Mouse (Mus musculus) MEL (cell line): ENCODE results near the gene Atf3. TPM values are rescaled to one million over a fixed set of nuclear protein-coding genes. Genes with fewer than 3 reads are reported as not detected.

Experiments used
- DNase-seq: peaks from one replicate; pipeline ENCODE4 v3.0.0; 2011; ENCODE audit warnings: low read depth, low spot score
- H3K27ac ChIP-seq: 2 replicates; pipeline ENCODE4 v1.5.1; 2012; ENCODE audit warnings: low read depth, mild to moderate bottlenecking, control low read depth, low read length, moderate library complexity; ENCODE audit not compliant: control insufficient read depth
- H3K27me3 ChIP-seq, 2 experiments: fragments of 150-350 bp in 1 of 2; sonication (generic) in 1 of 2; 2 replicates each; pipeline ENCODE4 v1.6.1; 2012; ENCODE audit warnings: low read length in 2 of 2, mild to moderate bottlenecking in 2 of 2, improper control_type of control experiment in 1 of 2, moderate library complexity in 1 of 2; ENCODE audit not compliant: insufficient read depth in 2 of 2, control insufficient read depth in 1 of 2
- H3K36me3 ChIP-seq, 2 experiments: 2 replicates each; pipeline ENCODE4 v1.6.1; 2012 to 2014; ENCODE audit warnings: low read length in 2 of 2, improper control_type of control experiment in 1 of 2, inconsistent platforms in 1 of 2, mild to moderate bottlenecking in 1 of 2; ENCODE audit not compliant: insufficient read depth in 2 of 2, control insufficient read depth in 1 of 2
- H3K4me1 ChIP-seq, 2 experiments: fragments of 150-350 bp in 1 of 2; sonication (generic) in 1 of 2; 2 replicates each; pipeline ENCODE4 v1.6.1; 2012; ENCODE audit warnings: low read length in 2 of 2, improper control_type of control experiment in 1 of 2, mild to moderate bottlenecking in 1 of 2; ENCODE audit not compliant: insufficient read depth in 2 of 2, control insufficient read depth in 1 of 2
- H3K4me3 ChIP-seq, 2 experiments: fragments of 150-350 bp in 1 of 2; sonication (generic) in 1 of 2; 2 replicates each; pipeline ENCODE4 v1.5.1; 2012; ENCODE audit warnings: low read depth in 2 of 2, low read length in 2 of 2, mild to moderate bottlenecking in 2 of 2, moderate library complexity in 2 of 2, control low read depth in 1 of 2, improper control_type of control experiment in 1 of 2; ENCODE audit not compliant: control insufficient read depth in 1 of 2, insufficient read depth in 1 of 2
- H3K79me2 ChIP-seq: 2 replicates; pipeline ENCODE4 v1.6.1; 2012; ENCODE audit warnings: mild to moderate bottlenecking, low read length, moderate library complexity; ENCODE audit not compliant: control insufficient read depth, poor library complexity, insufficient read depth
- H3K9ac ChIP-seq: 2 replicates; pipeline ENCODE4 v1.6.1; 2012; ENCODE audit warnings: low read depth, mild to moderate bottlenecking, control low read depth, low read length, moderate library complexity; ENCODE audit not compliant: control insufficient read depth, poor library complexity, severe bottlenecking
- H3K9me3 ChIP-seq: fragments of 150-350 bp; sonication (generic); replicated peaks from 2 replicates; pipeline ENCODE4 v1.6.1; 2012; ENCODE audit warnings: mild to moderate bottlenecking, low read length, improper control_type of control experiment, moderate library complexity; ENCODE audit not compliant: insufficient read depth
- CHD1 ChIP-seq: IDR thresholded peaks from 2 replicates; pipeline ENCODE4 v1.6.1; 2012; ENCODE audit warnings: low read depth, mild to moderate bottlenecking, inconsistent platforms, low read length, improper control_type of control experiment
- CHD2 ChIP-seq: IDR thresholded peaks from 2 replicates; pipeline ENCODE4 v1.6.1; 2011; ENCODE audit warnings: low read length, improper control_type of control experiment
- E2F4 ChIP-seq: IDR thresholded peaks from 2 replicates; pipeline ENCODE4 v1.6.1; 2011; ENCODE audit warnings: low read depth, low read length, improper control_type of control experiment, borderline replicate concordance
- ELF1 ChIP-seq: IDR thresholded peaks from 2 replicates; pipeline ENCODE4 v1.6.1; 2014; ENCODE audit warnings: low read depth, mild to moderate bottlenecking, inconsistent platforms, low read length, improper control_type of control experiment, moderate library complexity
- EP300 ChIP-seq, 2 experiments: IDR thresholded peaks; 2 replicates each; pipeline ENCODE4 v1.6.1; 2011; ENCODE audit warnings: improper control_type of control experiment in 2 of 2, low read length in 2 of 2, low read depth in 1 of 2, mild to moderate bottlenecking in 1 of 2
- GABPA ChIP-seq: IDR thresholded peaks from 2 replicates; pipeline ENCODE4 v1.6.1; 2012; ENCODE audit warnings: low read depth, mild to moderate bottlenecking, inconsistent platforms, low read length, improper control_type of control experiment, moderate library complexity
- JUND ChIP-seq: IDR thresholded peaks from 2 replicates; pipeline ENCODE4 v1.6.1; 2011; ENCODE audit warnings: low read depth, mild to moderate bottlenecking, improper control_type of control experiment, low read length
- MAFK ChIP-seq: IDR thresholded peaks from 2 replicates; pipeline ENCODE4 v1.6.1; 2011; ENCODE audit warnings: low read depth, mild to moderate bottlenecking, low read length, improper control_type of control experiment, borderline replicate concordance
- MYB ChIP-seq: IDR thresholded peaks from 2 replicates; pipeline ENCODE4 v1.6.1; 2011; ENCODE audit warnings: mild to moderate bottlenecking, low read depth, low read length, improper control_type of control experiment
- NRF1 ChIP-seq: IDR thresholded peaks from 2 replicates; pipeline ENCODE4 v1.6.1; 2014; ENCODE audit warnings: low read depth, mild to moderate bottlenecking, inconsistent platforms, low read length, improper control_type of control experiment, moderate library complexity; ENCODE audit not compliant: poor library complexity, insufficient read depth, severe bottlenecking
- POLR2A ChIP-seq, 2 experiments: IDR thresholded peaks; 2 replicates each; pipeline ENCODE4 v1.6.1; 2011 to 2012; ENCODE audit warnings: low read length in 2 of 2, mild to moderate bottlenecking in 2 of 2, control low read depth in 1 of 2, improper control_type of control experiment in 1 of 2, low read depth in 1 of 2, moderate library complexity in 1 of 2; ENCODE audit not compliant: control insufficient read depth in 1 of 2, insufficient read depth in 1 of 2, poor library complexity in 1 of 2
- POLR2AphosphoS2 ChIP-seq: IDR thresholded peaks from 2 replicates; pipeline ENCODE4 v1.6.1; 2011; ENCODE audit warnings: low read length, improper control_type of control experiment
- SIN3A ChIP-seq: IDR thresholded peaks from 2 replicates; pipeline ENCODE4 v1.6.1; 2012; ENCODE audit warnings: low read length, improper control_type of control experiment, inconsistent platforms
- SMC3 ChIP-seq: IDR thresholded peaks from 2 replicates; pipeline ENCODE4 v1.6.1; 2011; ENCODE audit warnings: low read depth, low read length, improper control_type of control experiment
- TAL1 ChIP-seq: IDR thresholded peaks from 2 replicates; pipeline ENCODE4 v1.6.1; 2012; ENCODE audit warnings: mild to moderate bottlenecking, inconsistent platforms, low read length, moderate library complexity, mixed read lengths
- TBP ChIP-seq: IDR thresholded peaks from 2 replicates; pipeline ENCODE4 v1.8.0; 2011; ENCODE audit warnings: low read depth, low read length, improper control_type of control experiment
- TCF12 ChIP-seq: IDR thresholded peaks from 2 replicates; pipeline ENCODE4 v1.6.1; 2014; ENCODE audit warnings: low read depth, mild to moderate bottlenecking, inconsistent platforms, low read length, improper control_type of control experiment, moderate library complexity
- UBTF ChIP-seq: IDR thresholded peaks from 2 replicates; pipeline ENCODE4 v1.6.1; 2012; ENCODE audit warnings: low read depth, mild to moderate bottlenecking, inconsistent platforms, low read length, improper control_type of control experiment, moderate library complexity, borderline replicate concordance; ENCODE audit not compliant: insufficient read depth
- USF1 ChIP-seq: IDR thresholded peaks from 2 replicates; pipeline ENCODE4 v1.6.1; 2014; ENCODE audit warnings: low read depth, mild to moderate bottlenecking, inconsistent platforms, low read length, improper control_type of control experiment, moderate library complexity
- ZNF384 ChIP-seq: IDR thresholded peaks from 2 replicates; pipeline ENCODE4 v1.6.1; 2012; ENCODE audit warnings: low read depth, mild to moderate bottlenecking, inconsistent platforms, low read length, improper control_type of control experiment
- polyA plus RNA-seq, 2 experiments: library from polyadenylated mRNA; stranded (reverse) in 1 of 2; unstranded in 1 of 2; fragments of >175 nt in 1 of 2; fragments of >200 nt in 1 of 2; gene quantifications; 2 replicates each; pipeline versions ENCODE4 v1.2.1 to v1.2.4; 2012; ENCODE audit warnings: low replicate concordance in 2 of 2, low read depth in 1 of 2; ENCODE audit not compliant: insufficient read length in 2 of 2, insufficient read depth in 1 of 2, missing spikeins in 1 of 2
- total RNA-seq: library from RNA; depleted of rRNA; stranded (reverse); fragments of 300-350 nt; gene quantifications from 2 replicates; pipeline ENCODE4 v1.2.3, GENCODE M21; 2012

Atf3 gene
- total and polyA plus RNA-seq, 3 experiments, result 0.46 to 1.4 TPM; not detected in 1

DNA sequence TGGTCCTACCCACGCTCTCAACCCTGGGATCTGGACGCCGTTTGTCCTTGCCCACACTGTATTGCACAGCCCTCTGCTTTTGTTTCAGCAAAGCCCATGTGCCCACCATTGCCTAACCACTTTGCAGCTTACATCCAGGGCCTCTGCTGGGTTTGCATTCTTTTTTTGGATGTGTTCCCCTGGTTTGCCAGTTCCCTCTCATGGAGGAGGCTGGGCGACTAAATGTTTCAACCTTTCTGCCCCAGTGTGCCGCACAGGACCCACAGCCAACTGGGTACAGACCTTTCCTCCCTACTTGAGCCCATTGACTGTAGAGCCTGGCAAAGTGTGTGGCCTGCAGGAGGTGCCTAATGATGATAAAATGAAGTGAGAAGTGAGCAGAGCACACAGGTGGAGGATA is 38.3 kb upstream of the Atf3 start:
- H3K79me2 ChIP-seq, result no peaks in the 10 kb centered on the region
- H3K4me3 ChIP-seq, result no peak overlapping the region
- no peaks in the 10 kb centered on the region for H3K9me3 ChIP-seq
- peaks cover 0 to 7% of the 10 kb centered on the region in 2 experiments; a peak in 1 of 4 replicates for H3K4me1 ChIP-seq
- no peak for TF ChIP-seq JUND
- TF ChIP-seq ZNF384, result no peak
- no peak for TF ChIP-seq TCF12
- TF ChIP-seq MYB, result no peak
- no peak for TF ChIP-seq POLR2AphosphoS2
- no peak for TF ChIP-seq USF1
- TF ChIP-seq SMC3, result no peak
- TF ChIP-seq TAL1, result no peak
- no peak for TF ChIP-seq SIN3A
- TF ChIP-seq EP300 (IDR thresholded peaks at IDR 0.05; ENCODE audit: low read depth in 1 of 2, low read length in 2 of 2), result no peak
- TF ChIP-seq CHD1, result no peak
- no peak for TF ChIP-seq UBTF
- no peak for TF ChIP-seq ELF1
- no peak overlapping the region for H3K9ac ChIP-seq
- DNase-seq, result no peak
- no peak overlapping the region for H3K27ac ChIP-seq
- peaks cover 2 to 3% of the 10 kb centered on the region in 2 experiments; a peak in 3 of 4 replicates for H3K27me3 ChIP-seq
- no peaks in the 10 kb centered on the region for H3K36me3 ChIP-seq

DNA sequence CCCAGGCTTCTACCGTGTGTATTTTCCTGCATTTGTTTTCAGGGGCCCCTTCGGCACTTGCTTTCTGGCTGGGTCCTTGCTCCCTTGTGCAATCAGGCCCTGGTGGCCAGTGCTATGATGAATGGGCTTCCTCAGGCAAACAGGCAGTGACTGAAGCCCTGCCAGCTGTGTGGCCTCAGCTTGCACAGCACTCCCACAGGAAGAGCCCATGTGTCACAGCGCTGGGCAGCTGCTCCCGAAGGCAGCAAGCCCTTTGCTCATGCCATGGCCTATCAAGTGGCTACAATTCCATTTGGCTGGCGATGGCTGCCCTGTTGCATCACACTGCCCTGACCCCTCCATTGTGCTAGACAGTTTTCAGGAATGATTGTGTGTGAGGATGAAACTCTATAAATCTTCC is 36.6 kb upstream of the Atf3 start:
- Histone ChIP-seq H3K36me3 (peaks cover 0 to 10% of the 10 kb centered on the region in 2 experiments; a peak in 2 of 4 replicates), H3K9me3 (no peaks in the 10 kb centered on the region), H3K27me3 (peaks cover 2% of the 10 kb centered on the region in 2 experiments; a peak in 3 of 4 replicates), H3K4me1 (peaks cover 3 to 20% of the 10 kb centered on the region in 2 experiments; a peak in 3 of 4 replicates), H3K4me3 (no peak overlapping the region), H3K79me2 (no peaks in the 10 kb centered on the region), H3K9ac (no peak overlapping the region), H3K27ac (no peak overlapping the region)
- DNase-seq, result no peak
- TF ChIP-seq TCF12 (no peak), GABPA (no peak), SIN3A (no peak), E2F4 (no peak), MAFK (no peak), POLR2AphosphoS2 (no peak), CHD2 (no peak), NRF1 (no peak), POLR2A (IDR thresholded peaks at IDR 0.05; ENCODE audit: control insufficient read depth in 1 of 2, insufficient read depth in 1 of 2, low read depth in 1 of 2, low read length in 2 of 2, poor library complexity in 1 of 2) (no peak), TBP (no peak)
